Mouse (Mus musculus) left cerebral cortex, postnatal 14 days (tissue): ENCODE results near the gene Hist2h4. TPM values are rescaled to one million over a fixed set of nuclear protein-coding genes. Genes with fewer than 3 reads are reported as not detected.
"Not testable (repeated sequence)": the region's sequence is repeated elsewhere in the genome, so short reads cannot be mapped to it uniquely, and the experiment has no call there.

Source experiments
- DNase-seq, 2 experiments: peaks; one replicate each; pipeline ENCODE4 v3.0.0; 2021 to 2022; ENCODE audit warnings: low spot score in 2 of 2, mixed read lengths in 1 of 2
- intact Hi-C: fragments of 180-260 bp; cut with DNase I; formaldehyde crosslinking; loops from one replicate; pipeline ENCODE4 v1.15.1; 2025
- long read RNA-seq, 2 experiments: library from polyadenylated mRNA; stranded (forward); transcript quantifications; one replicate each; pipeline ENCODE4 v2.0.0; 2021
- total RNA-seq, 2 experiments: library from RNA; stranded (reverse); gene quantifications; 2 replicates each; pipeline ENCODE4 v1.2.3; 2021

Hist2h4 gene
- total RNA-seq = 10 to 100 TPM; 26.2 to 28.6 TPM
- long read RNA-seq, experiment 1 = 0 reads
- long read RNA-seq, experiment 2 = 0 reads

DNA sequence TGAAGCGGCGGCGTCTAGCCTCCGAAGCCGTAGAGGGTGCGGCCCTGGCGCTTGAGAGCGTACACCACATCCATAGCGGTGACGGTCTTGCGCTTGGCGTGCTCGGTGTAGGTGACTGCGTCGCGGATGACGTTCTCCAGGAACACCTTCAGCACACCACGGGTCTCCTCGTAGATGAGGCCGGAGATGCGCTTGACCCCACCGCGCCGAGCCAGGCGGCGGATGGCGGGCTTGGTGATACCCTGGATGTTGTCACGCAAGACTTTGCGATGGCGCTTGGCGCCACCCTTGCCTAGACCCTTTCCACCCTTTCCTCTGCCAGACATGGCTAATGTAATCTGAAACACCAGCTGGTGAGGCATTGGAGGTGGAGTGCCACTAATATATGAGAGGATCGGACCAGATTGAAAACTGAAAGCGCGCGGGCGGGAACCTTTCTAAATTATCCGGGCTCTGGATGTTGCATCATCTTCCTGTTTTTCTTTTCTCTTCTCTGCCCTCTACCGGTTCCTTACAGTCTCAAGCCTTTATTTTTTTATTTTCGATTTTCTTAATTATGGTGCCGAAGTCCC lies at the start of gene Hist2h4:
TSS of gene Hist2h4 (minus strand) at position 333 of the 572 bp plus-strand sequence.
- intact Hi-C loops = no loop called here
- peak; percentile 97 to 98 for DNase-seq

DNA sequence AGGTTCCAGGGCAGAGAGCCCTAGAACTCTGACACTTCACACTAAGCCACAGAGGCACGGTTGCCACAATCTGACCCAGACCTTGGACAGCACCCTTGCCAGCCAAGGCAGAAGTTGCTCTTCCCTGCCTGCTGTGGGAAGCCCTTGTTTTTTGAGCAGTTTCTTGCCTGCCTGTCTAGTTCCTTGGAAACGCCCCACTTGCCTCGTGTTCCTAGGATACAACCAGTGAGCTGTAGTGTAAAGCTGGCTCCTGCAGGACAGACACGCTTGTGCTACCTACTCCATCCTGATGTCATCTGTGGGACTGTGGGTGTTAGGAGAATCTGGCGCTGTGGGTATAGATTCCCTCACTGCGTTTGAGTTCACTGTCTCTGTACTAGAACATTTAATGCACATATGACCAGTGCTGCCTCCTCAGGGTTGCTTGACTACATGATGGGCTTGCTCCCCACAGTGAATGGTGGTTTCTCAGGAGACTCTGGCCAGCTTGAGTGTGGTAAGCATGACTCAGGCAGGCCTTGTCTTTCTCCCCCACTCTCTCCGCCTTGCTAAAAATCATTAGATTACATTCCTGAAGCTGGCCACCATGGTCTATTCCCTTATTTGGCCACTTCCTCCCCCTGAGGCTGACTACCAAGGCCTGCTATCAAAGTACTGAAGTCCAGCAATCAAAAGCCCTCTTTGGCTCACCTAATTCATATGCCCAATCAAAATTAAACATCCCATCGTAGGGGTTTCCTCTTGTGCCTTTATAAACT lies 49.4 kb upstream of the Hist2h4 start:
- intact Hi-C loops = no loop called here

DNA sequence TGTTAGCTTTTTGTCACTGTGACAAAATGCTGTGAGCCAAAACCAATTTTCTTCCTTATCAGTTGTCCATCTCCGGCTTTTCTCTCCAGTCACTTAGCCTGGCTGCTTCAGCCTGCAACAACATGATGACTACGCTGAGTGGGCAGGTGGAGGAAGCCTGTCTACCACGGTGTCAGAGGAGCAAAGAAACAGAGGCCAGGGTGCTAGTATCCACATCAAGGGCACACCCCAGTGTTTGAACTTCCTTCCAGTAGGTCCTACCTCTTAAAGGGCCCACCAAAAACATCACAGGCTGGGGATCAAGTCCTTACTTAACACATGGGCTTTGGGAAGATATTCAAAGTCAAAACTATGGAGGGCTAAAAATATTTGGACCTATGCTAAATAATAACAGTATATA lies 46.3 kb upstream of the Hist2h4 start:
- no peak for DNase-seq
- intact Hi-C loops = no loop called here

More for the DNA sequence above, 49.4 kb upstream of the Hist2h4 start:
- peak; percentile 43 to 70 for DNase-seq

DNA sequence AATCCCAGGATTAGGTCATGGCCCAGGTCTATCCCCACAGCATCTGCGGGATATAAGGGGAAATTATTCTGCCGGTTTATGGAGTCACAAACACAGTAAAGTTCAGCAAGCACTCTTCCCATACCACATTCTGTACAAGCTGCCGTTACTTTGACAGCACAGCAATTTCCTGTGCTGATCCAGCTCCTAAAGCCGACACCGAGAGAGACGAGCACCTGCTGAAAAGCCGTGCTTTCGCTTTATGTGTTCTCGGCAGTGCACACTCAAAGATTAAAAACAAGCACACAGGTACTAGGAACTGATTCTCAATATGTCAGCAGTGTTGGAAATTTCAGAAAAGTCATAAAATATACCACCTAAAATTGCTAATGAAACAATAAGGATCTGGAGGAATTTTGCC lies 43.4 kb upstream of the Hist2h4 start:
- no peak for DNase-seq
- intact Hi-C loops = no loop called here

DNA sequence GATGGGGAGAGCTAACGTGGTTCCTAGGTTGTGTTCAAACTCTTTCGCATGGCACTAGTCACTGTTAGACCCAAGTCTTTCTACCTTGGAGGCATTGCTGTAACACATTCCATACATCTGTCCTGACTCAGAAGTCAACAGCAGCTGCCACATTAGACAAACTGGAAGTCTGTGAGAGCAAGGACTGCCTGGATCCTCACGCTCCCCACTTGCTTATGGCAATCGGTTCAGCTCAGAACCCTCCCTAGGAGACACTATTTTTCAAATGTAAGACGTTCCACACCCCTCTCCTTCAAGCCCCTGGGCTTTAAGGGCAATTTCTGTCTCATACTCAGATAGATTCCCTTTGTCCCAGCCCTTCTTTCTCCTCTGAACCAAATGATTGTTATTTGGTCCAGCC lies 39.0 kb upstream of the Hist2h4 start:
- intact Hi-C loops = no loop called here
- DNase-seq = no peak

DNA sequence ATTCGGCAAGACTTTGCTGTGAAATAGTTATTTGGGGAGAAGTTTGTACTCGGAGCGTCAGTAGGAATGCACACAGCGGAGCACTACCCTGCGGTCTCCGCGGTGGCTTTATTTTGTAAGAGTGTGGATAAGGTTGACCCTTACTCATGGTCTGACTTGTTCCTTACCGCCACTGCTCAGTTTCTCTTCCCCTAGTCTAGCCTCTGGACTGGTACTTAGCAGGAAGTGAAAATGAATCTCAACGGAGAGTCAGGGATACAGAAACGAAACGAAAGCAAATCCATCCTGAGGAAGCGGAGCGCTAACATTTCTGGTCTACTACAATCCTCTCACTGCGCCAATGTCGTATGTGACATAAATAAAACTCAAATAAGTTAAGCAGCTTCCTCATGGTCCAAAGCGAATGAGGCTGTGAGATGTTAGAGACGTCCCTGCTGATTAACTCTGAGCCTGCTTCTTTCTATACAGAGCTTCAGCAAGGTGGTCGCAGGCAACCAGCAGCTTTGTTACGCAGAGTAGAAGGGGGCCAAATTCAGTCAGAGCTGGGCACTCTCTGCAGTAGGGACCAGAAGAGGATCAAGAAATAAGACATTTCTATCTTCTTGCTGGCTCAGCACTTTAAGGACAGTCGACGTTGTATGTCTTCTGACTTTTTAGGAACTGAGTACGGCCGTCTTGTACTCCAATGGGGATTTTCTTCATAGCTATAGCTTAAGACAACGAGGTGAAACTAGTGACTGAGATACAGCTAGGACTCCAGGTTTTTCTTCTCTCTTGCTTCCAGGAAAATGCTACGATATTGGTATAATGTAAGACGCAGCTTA lies 37.8 kb upstream of the Hist2h4 start:
- DNase-seq = no peak
- intact Hi-C loops = no loop called here

DNA sequence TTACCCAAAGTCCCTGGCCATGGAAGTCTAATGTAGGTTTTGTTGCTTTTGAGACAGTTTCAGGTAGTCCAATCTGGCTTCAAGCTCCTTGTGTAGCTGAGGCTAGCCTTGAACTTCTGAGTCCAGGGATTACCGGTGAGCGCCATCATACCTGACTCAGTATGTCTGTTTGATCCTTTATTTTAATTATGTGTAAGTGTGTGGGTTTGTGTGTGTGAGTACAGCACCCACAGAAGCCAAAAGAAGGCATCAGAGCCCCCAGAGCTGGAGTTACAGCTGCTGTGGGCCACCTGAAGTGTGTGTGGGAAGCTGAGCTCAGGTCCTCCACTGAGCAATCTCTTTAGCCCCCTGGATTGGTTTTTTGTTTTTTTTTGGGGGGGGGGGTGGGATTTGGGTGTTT lies 36.5 kb upstream of the Hist2h4 start:
- intact Hi-C loops = no loop called here
- DNase-seq = no peak

DNA sequence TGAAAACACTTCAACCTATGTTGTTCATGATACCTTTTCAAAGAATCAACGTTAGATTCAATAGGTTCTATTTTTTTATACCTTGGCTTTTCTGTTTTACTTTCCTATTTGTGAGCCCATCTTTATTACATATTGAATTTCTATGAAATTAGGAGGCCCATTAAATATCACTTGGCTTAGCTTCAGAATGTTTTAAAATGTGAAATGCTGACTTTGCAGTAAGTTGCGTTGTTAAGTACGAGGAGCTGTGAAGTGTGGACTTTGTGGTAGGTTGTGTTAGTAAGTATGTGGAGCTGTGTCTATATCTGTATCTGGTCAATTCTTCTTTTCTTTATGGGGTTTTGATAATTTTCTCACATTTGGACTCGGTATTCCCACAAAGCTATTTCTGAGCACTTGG lies 35.2 kb upstream of the Hist2h4 start:
- no peak for DNase-seq
- intact Hi-C loops = no loop called here

DNA sequence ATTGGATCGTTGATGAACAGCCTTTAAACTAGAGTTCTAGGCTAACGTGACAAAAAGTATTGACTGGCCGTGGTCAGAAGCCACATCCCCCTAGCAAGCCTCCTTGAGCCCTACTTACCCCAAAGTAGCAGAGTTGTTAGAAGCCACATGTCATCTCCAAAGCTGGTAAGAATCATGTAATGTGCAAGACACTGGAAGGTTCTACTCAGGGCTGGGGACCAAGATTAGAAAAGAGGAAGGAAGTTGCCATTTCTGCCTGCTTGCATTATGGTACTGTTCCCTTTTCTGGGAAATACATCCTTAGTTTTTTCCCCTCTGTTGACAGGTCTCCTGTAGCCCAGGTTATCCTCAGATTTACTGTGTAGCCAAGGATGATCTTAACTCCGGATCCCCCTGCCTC lies 30.7 kb upstream of the Hist2h4 start, which contains the start of gene Fcgr1:
TSS of gene Fcgr1 (minus strand) at position 183 of the 400 bp plus-strand sequence.
- intact Hi-C loops = no loop called here
- DNase-seq = no peak

DNA sequence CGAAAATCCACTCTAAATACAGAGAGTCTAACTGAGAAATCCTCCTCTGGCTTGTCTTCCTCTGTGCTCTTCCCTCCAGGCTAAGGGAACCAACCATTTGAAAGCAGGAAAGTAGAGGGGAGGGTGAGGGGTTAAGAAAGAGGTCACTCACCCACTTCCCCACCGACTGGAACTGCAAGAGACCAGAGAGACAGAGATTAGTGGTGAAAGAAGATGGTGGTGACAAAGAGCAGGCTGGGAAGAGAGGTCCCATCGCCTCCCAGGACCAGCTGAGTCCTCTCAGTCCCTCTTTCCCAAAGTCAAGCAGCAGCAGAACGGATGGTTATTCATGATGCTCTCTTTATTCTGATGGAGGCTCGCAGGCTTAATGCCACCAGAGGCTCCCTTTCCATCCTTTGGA lies 30.3 kb upstream of the Hist2h4 start:
- intact Hi-C loops = no loop called here
- DNase-seq = no peak

DNA sequence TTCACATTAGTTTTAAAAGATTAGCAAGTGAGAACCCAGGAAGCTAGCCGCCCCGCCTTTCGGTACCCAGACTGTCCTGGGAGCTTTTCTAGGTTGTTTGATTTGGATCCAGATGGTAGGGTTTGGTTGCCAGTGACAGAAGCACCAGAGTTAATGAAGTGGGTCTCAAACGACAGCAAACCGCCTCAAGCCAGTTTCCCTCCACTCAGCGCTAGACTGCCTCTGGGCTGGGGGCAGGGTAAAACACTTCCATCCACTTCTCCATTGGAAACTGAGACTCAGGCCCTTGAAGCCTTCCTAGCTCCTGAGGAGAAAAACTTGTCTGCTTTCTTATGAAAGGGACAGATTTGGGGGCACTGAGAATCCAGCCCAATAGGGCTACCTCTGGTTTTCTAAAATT lies 29.5 kb upstream of the Hist2h4 start:
- intact Hi-C loops = no loop called here
- no peak for DNase-seq

DNA sequence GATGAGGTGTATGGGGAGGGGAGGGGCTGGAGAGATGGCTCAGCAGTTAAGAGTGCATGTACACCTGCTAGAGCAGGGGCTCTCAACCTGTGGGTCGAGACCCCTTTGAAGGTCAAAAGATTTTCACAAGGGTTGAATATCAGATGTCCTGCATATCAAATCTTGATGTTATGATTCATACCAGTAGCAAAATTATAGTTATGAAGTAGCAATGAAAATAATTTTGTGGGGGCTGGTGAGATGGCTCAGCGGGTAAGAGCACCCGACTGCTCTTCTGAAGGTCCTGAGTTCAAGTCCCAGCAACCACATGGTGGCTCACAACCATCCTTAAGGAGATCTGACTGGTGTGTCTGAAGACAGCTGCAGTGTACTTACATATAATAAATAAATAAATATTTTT lies 27.6 kb upstream of the Hist2h4 start:
- intact Hi-C loops, DNase-seq: not testable (repeated sequence)

DNA sequence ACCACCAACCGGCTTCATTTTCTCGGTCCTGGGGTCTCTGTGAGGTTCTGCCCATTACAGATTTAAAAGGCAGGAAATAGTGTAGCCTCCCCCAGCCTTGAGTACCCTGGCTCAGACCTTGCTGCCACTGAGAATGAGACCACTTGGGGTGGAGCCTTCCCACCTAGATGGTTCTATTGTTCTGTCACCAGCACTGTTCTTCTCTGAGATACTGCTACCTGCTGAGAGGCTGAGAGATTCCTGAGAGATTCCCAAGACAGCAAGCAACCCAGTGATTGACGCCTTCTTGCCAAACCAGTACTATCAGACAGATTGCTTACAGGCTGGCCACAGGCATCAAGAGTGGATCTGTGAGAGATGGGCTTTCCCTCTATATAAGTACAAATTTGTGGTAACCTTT lies 26.1 kb upstream of the Hist2h4 start:
- DNase-seq = no peak
- intact Hi-C loops = no loop called here

DNA sequence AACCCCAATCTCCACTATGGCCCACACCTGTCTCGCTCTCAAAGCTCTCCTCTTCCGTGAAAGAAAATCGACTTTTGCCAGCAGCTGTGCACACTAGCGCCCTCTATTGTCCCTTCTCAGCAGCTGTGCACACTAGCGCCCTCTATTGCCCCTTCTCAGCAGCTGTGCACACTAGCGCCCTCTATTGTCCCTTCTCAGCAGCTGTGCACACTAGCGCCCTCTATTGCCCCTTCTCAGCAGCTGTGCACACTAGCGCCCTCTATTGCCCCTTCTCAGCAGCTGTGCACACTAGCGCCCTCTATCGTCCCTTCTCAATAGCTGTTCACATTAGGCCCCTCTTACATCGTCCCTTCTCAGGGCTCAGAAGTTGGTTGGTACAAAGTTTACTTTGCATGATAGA lies 24.2 kb upstream of the Hist2h4 start:
- intact Hi-C loops, DNase-seq: not testable (repeated sequence)

DNA sequence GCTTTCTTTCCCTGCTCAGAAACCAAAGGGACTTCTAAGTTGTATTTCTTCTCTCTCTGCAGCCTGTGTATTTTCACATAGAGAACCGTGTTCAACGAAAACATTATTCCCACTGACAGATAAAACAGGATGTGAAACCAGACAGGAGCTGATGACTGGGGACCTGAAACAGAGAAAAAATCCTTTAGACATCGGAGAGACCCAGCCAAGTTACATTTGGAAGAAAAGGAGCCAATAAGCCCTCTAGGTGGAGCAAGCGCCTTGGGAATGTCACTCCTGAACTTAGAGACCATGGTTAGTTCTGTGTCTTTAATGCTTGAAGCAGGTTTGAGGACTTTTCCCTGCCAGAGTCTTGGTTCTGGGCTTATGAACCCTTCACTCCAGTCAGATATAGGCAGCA lies 21.3 kb upstream of the Hist2h4 start:
- DNase-seq = peak; percentile 65 to 70

DNA sequence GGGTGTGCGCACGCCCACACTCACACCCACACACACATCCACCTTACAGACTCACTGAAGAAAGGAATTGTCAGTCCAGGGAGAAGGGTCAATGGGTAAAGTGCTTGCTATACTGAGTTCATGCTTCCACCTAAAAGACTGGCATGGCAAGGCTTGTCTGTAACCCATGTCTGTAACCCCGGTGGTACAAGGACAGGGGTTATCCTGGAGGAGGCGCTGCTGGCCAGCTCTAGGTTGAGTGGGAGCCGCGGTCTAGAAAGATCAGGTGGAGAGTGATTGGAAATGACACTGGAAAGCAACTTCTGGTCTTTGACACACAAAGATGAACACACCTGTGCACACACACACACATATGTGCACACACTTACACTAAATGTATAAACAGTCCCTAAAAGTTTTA lies 17.5 kb upstream of the Hist2h4 start:
- DNase-seq = no peak
- intact Hi-C loops = loop anchor here (5.0 kb wide), 1 partner anchor 47 kb away; no protein-coding TSS in a partner anchor

More for the DNA sequence above, 21.3 kb upstream of the Hist2h4 start:
- intact Hi-C loops = loop anchor here (5.0 kb wide), 1 partner anchor 43 kb away; no protein-coding TSS in a partner anchor

DNA sequence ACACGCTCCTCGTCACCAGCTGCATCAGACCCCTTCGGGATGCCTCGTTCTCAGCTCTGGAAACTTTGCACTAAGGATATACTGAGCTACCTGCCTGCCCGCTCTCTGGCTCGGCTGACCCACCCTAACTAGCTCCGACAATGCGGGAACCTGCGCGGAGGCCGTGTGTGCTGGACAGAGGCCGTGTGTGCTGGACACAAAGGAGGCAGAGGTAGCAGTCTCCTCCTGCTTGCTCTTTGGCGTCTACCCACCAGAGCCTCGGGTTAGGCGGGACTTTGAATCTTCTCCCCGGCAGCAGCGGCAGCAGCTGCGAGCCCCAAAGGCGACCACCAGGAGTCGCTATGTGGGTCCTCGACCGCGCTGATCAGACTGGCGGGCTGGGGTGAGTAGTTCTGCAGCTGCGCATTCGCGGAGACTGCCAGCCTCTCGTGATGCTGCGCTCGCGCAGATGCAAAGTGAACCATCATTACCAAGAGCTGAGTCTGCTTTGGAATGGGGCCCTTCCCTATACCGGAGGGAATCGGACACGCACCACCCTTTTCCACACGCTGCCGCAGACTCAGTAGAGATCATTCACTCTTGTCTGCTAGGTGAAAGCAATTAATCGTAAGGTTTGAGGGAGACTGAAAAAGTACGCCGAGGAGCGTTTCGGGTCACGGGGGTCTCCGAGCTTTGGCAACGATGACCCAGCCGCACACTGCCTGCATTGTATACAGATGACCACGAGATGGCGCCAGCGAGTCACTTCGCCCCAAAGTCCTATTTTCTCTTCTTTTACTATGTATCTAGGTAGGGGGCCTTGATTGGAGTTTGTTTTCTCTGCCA lies 14.9 kb upstream of the Hist2h4 start:
- intact Hi-C loops = loop anchor here (5.0 kb wide), 1 partner anchor 224 kb away; no protein-coding TSS in a partner anchor
- peak; percentile 94 to 96 for DNase-seq

DNA sequence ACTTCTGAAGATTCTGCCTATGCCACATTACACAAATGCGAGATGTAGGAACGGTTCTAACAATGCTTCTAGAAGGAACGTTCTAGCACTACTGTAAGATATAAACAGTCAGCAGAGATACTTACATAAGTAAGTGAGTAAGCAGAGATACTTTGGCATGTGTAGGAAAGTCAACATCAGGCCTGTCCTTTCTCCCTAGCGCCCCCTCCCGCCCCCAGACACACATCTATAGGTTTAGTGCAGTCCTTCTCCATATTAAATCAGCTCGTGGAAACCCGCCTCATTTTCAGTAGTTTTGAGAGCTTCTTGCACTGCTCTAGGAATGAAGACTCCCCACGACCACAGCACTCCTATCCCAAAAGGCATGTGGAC lies 14.3 kb upstream of the Hist2h4 start:
- DNase-seq = peak; percentile 43 to 71
- intact Hi-C loops = loop anchor here (5.0 kb wide), 1 partner anchor 225 kb away; no protein-coding TSS in a partner anchor
